Comparison of ENCODE assay signal across 8 mouse cellular contexts in genomic region chr16:28840075-28840974, GRCm38 (mm10).
DNase-seq lines count a peak whose midpoint lies in the region; ATAC-seq and TF ChIP-seq lines count a peak whose summit lies in the region.

No protein-coding gene starts in this region.

- H3K27me3 ChIP-seq in forebrain, postnatal 0 days (ENCODE audit: insufficient read depth, low read length): no peaks in the 10 kb centered on the region
- H3K27me3 ChIP-seq in intestine, embryonic 15.5 days (replicated peaks): no peaks in the 10 kb centered on the region
- H3K27me3 ChIP-seq in limb, embryonic 14.5 days (ENCODE audit: control insufficient read depth, insufficient read depth, low read length): no peaks in the 10 kb centered on the region
- no peaks in the 10 kb centered on the region; the same call in 1 of the 2 replicates for H3K27me3 ChIP-seq in neural tube, embryonic 14.5 days (ENCODE audit: control insufficient read depth, insufficient read depth, low read length)

- H3K9me3 ChIP-seq in forebrain, postnatal 0 days (ENCODE audit: low read length): no peaks in the 10 kb centered on the region
- no peaks in the 10 kb centered on the region for H3K9me3 ChIP-seq in intestine, embryonic 15.5 days
- H3K9me3 ChIP-seq in limb, embryonic 14.5 days (ENCODE audit: control insufficient read depth, low read length): no peaks in the 10 kb centered on the region
- H3K9me3 ChIP-seq in neural tube, embryonic 14.5 days (ENCODE audit: control insufficient read depth, low read length): no peaks in the 10 kb centered on the region

- no peak overlapping the region for H3K9ac ChIP-seq in forebrain, postnatal 0 days
- H3K9ac ChIP-seq in intestine, embryonic 15.5 days: no peak overlapping the region
- H3K9ac ChIP-seq in limb, embryonic 14.5 days (ENCODE audit: low read depth, low read length, severe bottlenecking): no peak overlapping the region
- H3K9ac ChIP-seq in neural tube, embryonic 14.5 days (replicated peaks; ENCODE audit: low read depth, low read length): no peak overlapping the region

- no peak for TF ChIP-seq POLR2A in limb, embryonic 14.5 days (IDR thresholded peaks at IDR 0.05; ENCODE audit: borderline replicate concordance, extremely low read depth, insufficient read depth, insufficient read length)

- H3K36me3 ChIP-seq in forebrain, postnatal 0 days (ENCODE audit: insufficient read depth): no peaks in the 10 kb centered on the region
- no peaks in the 10 kb centered on the region for H3K36me3 ChIP-seq in intestine, embryonic 15.5 days
- no peaks in the 10 kb centered on the region for H3K36me3 ChIP-seq in limb, embryonic 14.5 days (ENCODE audit: control insufficient read depth, insufficient read depth, low read length)
- H3K36me3 ChIP-seq in neural tube, embryonic 14.5 days (ENCODE audit: control insufficient read depth, insufficient read depth, low read length): no peaks in the 10 kb centered on the region

- no peak overlapping the region for H3K27ac ChIP-seq in forebrain, postnatal 0 days (ENCODE audit: low read depth, low read length)
- H3K27ac ChIP-seq in intestine, embryonic 15.5 days: no peak overlapping the region
- no peak overlapping the region for H3K27ac ChIP-seq in limb, embryonic 14.5 days (replicated peaks; ENCODE audit: low read depth, low read length)
- H3K27ac ChIP-seq in neural tube, embryonic 14.5 days (ENCODE audit: low read depth, low read length): no peak overlapping the region

- TF ChIP-seq CTCF in forebrain, postnatal 0 days (IDR thresholded peaks at IDR 0.05; ENCODE audit: low read depth): peak; percentile 86

- peaks cover 4% of the 10 kb centered on the region; the same call in 1 of the 2 replicates for H3K4me1 ChIP-seq in forebrain, postnatal 0 days (ENCODE audit: insufficient read depth)
- 0 out of 2 replicates have a peak, but pooled peaks cover 3% of the 10 kb centered on the region for H3K4me1 ChIP-seq in intestine, embryonic 15.5 days (replicated peaks)
- peaks cover 10% of the 10 kb centered on the region for H3K4me1 ChIP-seq in limb, embryonic 14.5 days (ENCODE audit: control insufficient read depth, insufficient read depth, low read length)
- peaks cover 10% of the 10 kb centered on the region for H3K4me1 ChIP-seq in neural tube, embryonic 14.5 days (ENCODE audit: control insufficient read depth, insufficient read depth, low read length)

- WGBS in forebrain, postnatal 0 days: 55% methylated on average over 24 of the region's 24 CpGs
- WGBS in intestine, embryonic 15.5 days: 52% methylated on average over 24 of the region's 24 CpGs
- 39% methylated on average over 24 of the region's 24 CpGs for WGBS in limb, embryonic 14.5 days
- 52% methylated on average over 24 of the region's 24 CpGs for WGBS in neural tube, embryonic 14.5 days

- no peak overlapping the region for H3K4me2 ChIP-seq in forebrain, postnatal 0 days (ENCODE audit: low read depth)
- no peak overlapping the region for H3K4me2 ChIP-seq in intestine, embryonic 15.5 days (replicated peaks)
- H3K4me2 ChIP-seq in limb, embryonic 14.5 days (replicated peaks; ENCODE audit: low read depth, low read length, severe bottlenecking): 0 out of 2 replicates have a peak overlapping the region, but pooled peaks have one; percentile 2
- no peak overlapping the region for H3K4me2 ChIP-seq in neural tube, embryonic 14.5 days (ENCODE audit: low read depth, low read length)

- H3K4me3 ChIP-seq in forebrain, postnatal 0 days (ENCODE audit: low read depth, low read length): no peak overlapping the region
- H3K4me3 ChIP-seq in intestine, embryonic 15.5 days (replicated peaks): no peak overlapping the region
- no peak overlapping the region for H3K4me3 ChIP-seq in limb, embryonic 14.5 days (replicated peaks; ENCODE audit: low read length)
- no peak overlapping the region for H3K4me3 ChIP-seq in neural tube, embryonic 14.5 days (ENCODE audit: low read depth, low read length)

- DNase-seq in urinary bladder, postnatal 14 days (ENCODE audit: low spot score): peak; percentile 68
- DNase-seq in urinary bladder, postnatal 4 days (ENCODE audit: low spot score in 2 of 2): no peak
- peak; percentile 71 to 84 for DNase-seq in cerebellum, adult 18-20 months
- peak; percentile 90 for DNase-seq in forebrain, postnatal 0 days
- DNase-seq in limb, embryonic 14.5 days (ENCODE audit: low spot score): peak; percentile 80

- ATAC-seq in forebrain, postnatal 0 days: peak; percentile 75
- ATAC-seq in intestine, embryonic 15.5 days: peak; percentile 67
- ATAC-seq in limb, embryonic 14.5 days (ENCODE audit: low FRiP score, low read depth): peak; percentile 67
- peak; percentile 52 for ATAC-seq in neural tube, embryonic 14.5 days (ENCODE audit: low read depth)
- no peak for ATAC-seq in activated CD4-positive, CD25-positive, alpha-beta regulatory T cell, adult 4 months

Comparison
In these comparisons a context has a peak if more than half of its experiments do, and no peak if none do; other contexts are left out.
1. DNase-seq: peak in urinary bladder, postnatal 14 days (single experiment), cerebellum, adult 18-20 months (2 of 2), forebrain, postnatal 0 days (single experiment) and limb, embryonic 14.5 days (single experiment); none in urinary bladder, postnatal 4 days (0 of 2).